Mouse (Mus musculus): ENCODE measurements around the gene Rnf7. TPM values are rescaled to one million over a fixed set of nuclear protein-coding genes. Genes with fewer than 3 reads are reported as not detected.
"Not testable (repeated sequence)": the region's sequence is repeated elsewhere in the genome, so short reads cannot be mapped to it uniquely, and the experiment has no call there.

Gene Rnf7
- 229 and 261 TPM in 2 replicates for polyA plus RNA-seq (2012; rRNA removed)

GRCm38 (mm10) chr9:96478071-96478888, at the start of gene Rnf7:
Gene Rnf7 (minus strand): TSS chr9:96478675.
- DNase-seq = peak; percentile 99
- peaks cover 3% of the 10 kb centered on the region; the same call in 1 of the 2 replicates for H3K4me1 ChIP-seq (ENCODE audit: control insufficient read depth, insufficient read depth, low read length)
- WGBS = under 1% methylated on average over 74 of the region's 74 CpGs
- H3K36me3 ChIP-seq (ENCODE audit: control insufficient read depth, insufficient read depth, low read length) = no peaks in the 10 kb centered on the region
- no peaks in the 10 kb centered on the region for H3K27me3 ChIP-seq (replicated peaks; ENCODE audit: control insufficient read depth, insufficient read depth, low read length)
- peak within 1 kb of the TSS; percentile 80 for H3K4me3 ChIP-seq (ENCODE audit: insufficient read depth, low read depth, low read length)
- H3K27ac ChIP-seq (ENCODE audit: insufficient read depth, low read depth, low read length) = peak within 1 kb of the TSS; percentile 41; the same call in 1 of the 2 replicates
- peak; percentile 25 for TF ChIP-seq POLR2A (IDR thresholded peaks at IDR 0.05; ENCODE audit: low read depth, low read length)
- TF ChIP-seq CTCF (conservative IDR thresholded peaks at IDR 0.05; ENCODE audit: insufficient read depth, insufficient read length, low read depth, low read length) = no peak

GRCm38 (mm10) chr9:96526011-96526410, 47.5 kb upstream of the Rnf7 start:
- WGBS = 86% methylated on average over 4 of the region's 4 CpGs
- Histone ChIP-seq H3K27ac (ENCODE audit: insufficient read depth, low read depth, low read length) (no peak overlapping the region), H3K27me3 (replicated peaks; ENCODE audit: control insufficient read depth, insufficient read depth, low read length) (no peaks in the 10 kb centered on the region), H3K4me3 (ENCODE audit: insufficient read depth, low read depth, low read length) (no peak overlapping the region), H3K4me1 (ENCODE audit: control insufficient read depth, insufficient read depth, low read length) (0 out of 2 replicates have a peak, but pooled peaks cover 2% of the 10 kb centered on the region), H3K36me3 (ENCODE audit: control insufficient read depth, insufficient read depth, low read length) (no peaks in the 10 kb centered on the region)
- TF ChIP-seq POLR2A (IDR thresholded peaks at IDR 0.05; ENCODE audit: low read depth, low read length) (no peak), CTCF (conservative IDR thresholded peaks at IDR 0.05; ENCODE audit: insufficient read depth, insufficient read length, low read depth, low read length) (no peak)
- DNase-seq = no peak

GRCm38 (mm10) chr9:96524972-96525506, 46.6 kb upstream of the Rnf7 start, which contains the start of gene Gm28729:
Gene Gm28729 (minus strand): TSS chr9:96525264.
- DNase-seq = no peak
- Histone ChIP-seq H3K4me3 (ENCODE audit: insufficient read depth, low read depth, low read length) (no peak within 1 kb of the TSS), H3K27me3 (replicated peaks; ENCODE audit: control insufficient read depth, insufficient read depth, low read length) (no peaks in the 10 kb centered on the region), H3K36me3 (ENCODE audit: control insufficient read depth, insufficient read depth, low read length) (no peaks in the 10 kb centered on the region), H3K27ac (ENCODE audit: insufficient read depth, low read depth, low read length) (no peak within 1 kb of the TSS), H3K4me1 (ENCODE audit: control insufficient read depth, insufficient read depth, low read length) (no peaks in the 10 kb centered on the region)
- no peak for TF ChIP-seq CTCF (conservative IDR thresholded peaks at IDR 0.05; ENCODE audit: insufficient read depth, insufficient read length, low read depth, low read length)
- no peak for TF ChIP-seq POLR2A (IDR thresholded peaks at IDR 0.05; ENCODE audit: low read depth, low read length)
- WGBS = 36% methylated on average over 12 of the region's 12 CpGs

- Histone ChIP-seq H3K36me3 (ENCODE audit: control insufficient read depth, insufficient read depth, low read length) (no peaks in the 10 kb centered on the region), H3K27me3 (replicated peaks; ENCODE audit: control insufficient read depth, insufficient read depth, low read length) (no peaks in the 10 kb centered on the region), H3K4me1 (ENCODE audit: control insufficient read depth, insufficient read depth, low read length) (no peaks in the 10 kb centered on the region), H3K27ac (ENCODE audit: insufficient read depth, low read depth, low read length) (no peak overlapping the region), H3K4me3 (ENCODE audit: insufficient read depth, low read depth, low read length) (no peak overlapping the region)
- TF ChIP-seq CTCF (conservative IDR thresholded peaks at IDR 0.05; ENCODE audit: insufficient read depth, insufficient read length, low read depth, low read length) (no peak), POLR2A (IDR thresholded peaks at IDR 0.05; ENCODE audit: low read depth, low read length) (no peak)
- no peak for DNase-seq
- WGBS = 91% methylated on average over 5 of the region's 5 CpGs
These were observed 44.7 kb upstream of the Rnf7 start for GRCm38 (mm10) chr9:96523148-96523547.

- 91% methylated on average over 2 of the region's 2 CpGs for WGBS
- H3K4me1 ChIP-seq (ENCODE audit: control insufficient read depth, insufficient read depth, low read length); DNase-seq; H3K36me3 ChIP-seq (ENCODE audit: control insufficient read depth, insufficient read depth, low read length); H3K27me3 ChIP-seq (replicated peaks; ENCODE audit: control insufficient read depth, insufficient read depth, low read length); H3K27ac ChIP-seq (ENCODE audit: insufficient read depth, low read depth, low read length); H3K4me3 ChIP-seq (ENCODE audit: insufficient read depth, low read depth, low read length): not testable (repeated sequence)
- 0 out of 2 replicates have a peak, but pooled peaks have one; percentile 4 for TF ChIP-seq CTCF (conservative IDR thresholded peaks at IDR 0.05; ENCODE audit: insufficient read depth, insufficient read length, low read depth, low read length)
These were observed 43.1 kb upstream of the Rnf7 start for GRCm38 (mm10) chr9:96521574-96521973.

- WGBS = 42% methylated on average over 4 of the region's 4 CpGs
- Histone ChIP-seq H3K27me3 (replicated peaks; ENCODE audit: control insufficient read depth, insufficient read depth, low read length) (no peaks in the 10 kb centered on the region), H3K27ac (ENCODE audit: insufficient read depth, low read depth, low read length) (no peak overlapping the region), H3K36me3 (ENCODE audit: control insufficient read depth, insufficient read depth, low read length) (no peaks in the 10 kb centered on the region), H3K4me3 (ENCODE audit: insufficient read depth, low read depth, low read length) (no peak overlapping the region), H3K4me1 (ENCODE audit: control insufficient read depth, insufficient read depth, low read length) (no peaks in the 10 kb centered on the region)
- DNase-seq = no peak
- TF ChIP-seq CTCF (conservative IDR thresholded peaks at IDR 0.05; ENCODE audit: insufficient read depth, insufficient read length, low read depth, low read length) (no peak), POLR2A (IDR thresholded peaks at IDR 0.05; ENCODE audit: low read depth, low read length) (no peak)
These were observed 39.0 kb upstream of the Rnf7 start for GRCm38 (mm10) chr9:96517429-96517828.

- Histone ChIP-seq H3K36me3 (ENCODE audit: control insufficient read depth, insufficient read depth, low read length) (no peaks in the 10 kb centered on the region), H3K27ac (ENCODE audit: insufficient read depth, low read depth, low read length) (no peak overlapping the region), H3K4me3 (ENCODE audit: insufficient read depth, low read depth, low read length) (no peak overlapping the region), H3K27me3 (replicated peaks; ENCODE audit: control insufficient read depth, insufficient read depth, low read length) (no peaks in the 10 kb centered on the region), H3K4me1 (ENCODE audit: control insufficient read depth, insufficient read depth, low read length) (no peaks in the 10 kb centered on the region)
- TF ChIP-seq CTCF (conservative IDR thresholded peaks at IDR 0.05; ENCODE audit: insufficient read depth, insufficient read length, low read depth, low read length) = no peak
- TF ChIP-seq POLR2A (IDR thresholded peaks at IDR 0.05; ENCODE audit: low read depth, low read length) = no peak
- WGBS = 67% methylated on average over 3 of the region's 3 CpGs
- no peak for DNase-seq
These were observed 38.3 kb upstream of the Rnf7 start for GRCm38 (mm10) chr9:96516806-96517205.

Measured in kidney, adult 2 months (tissue).